Mouse (Mus musculus): ENCODE results near the gene Tbc1d15.

Tbc1d15 gene

GRCm38 (mm10) chr10:115248041-115248440, 3.2 kb downstream of the Tbc1d15 start:
- in situ Hi-C loops (cut with MboI, MseI), result no loop called here

- in situ Hi-C loops (cut with MboI, MseI), result no loop called here
These were observed 5.8 kb downstream of the Tbc1d15 start for GRCm38 (mm10) chr10:115245488-115245887.

- in situ Hi-C loops (cut with MboI, MseI), result loop anchor here in 1 of 2 experiments (5.0 kb wide), 1 partner anchor 71 kb away; no protein-coding TSS in a partner anchor
These were observed 10.1 kb downstream of the Tbc1d15 start for GRCm38 (mm10) chr10:115241082-115241595.

GRCm38 (mm10) chr10:115237931-115238330, 13.3 kb downstream of the Tbc1d15 start:
- in situ Hi-C loops (cut with MboI, MseI), result loop anchor here in 1 of 2 experiments (10.0 kb wide), 1 partner anchor 167 kb away; no protein-coding TSS in a partner anchor

- in situ Hi-C loops (cut with MboI, MseI), result loop anchor here in 1 of 2 experiments (10.0 kb wide), 1 partner anchor 168 kb away; no protein-coding TSS in a partner anchor
These were observed 14.5 kb downstream of the Tbc1d15 start for GRCm38 (mm10) chr10:115236733-115237132.

GRCm38 (mm10) chr10:115235501-115235900, 15.8 kb downstream of the Tbc1d15 start:
- in situ Hi-C loops (cut with MboI, MseI), result loop anchor here in 1 of 2 experiments (10.0 kb wide), 1 partner anchor 169 kb away; no protein-coding TSS in a partner anchor

GRCm38 (mm10) chr10:115233798-115234197, 17.5 kb downstream of the Tbc1d15 start:
- in situ Hi-C loops (cut with MboI, MseI), result loop anchor here in 1 of 2 experiments (10.0 kb wide), 1 partner anchor 171 kb away; no protein-coding TSS in a partner anchor

GRCm38 (mm10) chr10:115232513-115232912, 18.8 kb downstream of the Tbc1d15 start:
- in situ Hi-C loops (cut with MboI, MseI), result loop anchor here in 1 of 2 experiments (10.0 kb wide), 1 partner anchor 172 kb away; no protein-coding TSS in a partner anchor

GRCm38 (mm10) chr10:115229023-115229422, 22.2 kb downstream of the Tbc1d15 start:
- in situ Hi-C loops (cut with MboI, MseI), result no loop called here

- in situ Hi-C loops (cut with MboI, MseI), result no loop called here
These were observed 24.7 kb downstream of the Tbc1d15 start for GRCm38 (mm10) chr10:115226586-115226985.

GRCm38 (mm10) chr10:115223845-115224244, 27.4 kb downstream of the Tbc1d15 start:
- in situ Hi-C loops (cut with MboI, MseI), result no loop called here

- in situ Hi-C loops (cut with MboI, MseI), result no loop called here
These were observed 38.2 kb downstream of the Tbc1d15 start for GRCm38 (mm10) chr10:115212916-115213580.

GRCm38 (mm10) chr10:115205825-115206224, 45.4 kb downstream of the Tbc1d15 start:
- in situ Hi-C loops (cut with MboI, MseI), result no loop called here

- in situ Hi-C loops (cut with MboI, MseI), result no loop called here
These were observed 46.0 kb downstream of the Tbc1d15 start for GRCm38 (mm10) chr10:115205284-115205683.

- in situ Hi-C loops (cut with MboI, MseI), result loop anchor here in 1 of 2 experiments (25.0 kb wide), 1 partner anchor 996 kb away; no protein-coding TSS in a partner anchor
These were observed 60.1 kb downstream of the Tbc1d15 start for GRCm38 (mm10) chr10:115191214-115191613.

- in situ Hi-C loops (cut with MboI, MseI), result loop anchor here in 1 of 2 experiments (25.0 kb wide), 1 partner anchor 1000 kb away; no protein-coding TSS in a partner anchor
These were observed 63.9 kb downstream of the Tbc1d15 start for GRCm38 (mm10) chr10:115187390-115187789.

GRCm38 (mm10) chr10:115184697-115185096, 66.6 kb downstream of the Tbc1d15 start, which contains the start of gene Tph2:
Gene Tph2, minus strand, starts transcription at chr10:115185022.
- in situ Hi-C loops (cut with MboI, MseI), result loop anchor here in 1 of 2 experiments (25.0 kb wide), 1 partner anchor 1003 kb away; no protein-coding TSS in a partner anchor

GRCm38 (mm10) chr10:115181034-115181433, 70.2 kb downstream of the Tbc1d15 start:
- in situ Hi-C loops (cut with MboI, MseI), result loop anchor here in 1 of 2 experiments (25.0 kb wide), 1 partner anchor 1006 kb away; no protein-coding TSS in a partner anchor

GRCm38 (mm10) chr10:115178019-115178418, 73.2 kb downstream of the Tbc1d15 start:
- in situ Hi-C loops (cut with MboI, MseI), result loop anchor here in 1 of 2 experiments (25.0 kb wide), 1 partner anchor 1009 kb away; no protein-coding TSS in a partner anchor

GRCm38 (mm10) chr10:115175591-115175991, 75.7 kb downstream of the Tbc1d15 start:
- in situ Hi-C loops (cut with MboI, MseI), result loop anchor here in 1 of 2 experiments (25.0 kb wide), 1 partner anchor 1012 kb away; no protein-coding TSS in a partner anchor

GRCm38 (mm10) chr10:115173336-115173735, 77.9 kb downstream of the Tbc1d15 start:
- in situ Hi-C loops (cut with MboI, MseI), result no loop called here

GRCm38 (mm10) chr10:115171351-115171818, 79.9 kb downstream of the Tbc1d15 start:
- in situ Hi-C loops (cut with MboI, MseI), result no loop called here
